Mouse (Mus musculus): ENCODE data around the gene Lta.

The Lta gene

DNA sequence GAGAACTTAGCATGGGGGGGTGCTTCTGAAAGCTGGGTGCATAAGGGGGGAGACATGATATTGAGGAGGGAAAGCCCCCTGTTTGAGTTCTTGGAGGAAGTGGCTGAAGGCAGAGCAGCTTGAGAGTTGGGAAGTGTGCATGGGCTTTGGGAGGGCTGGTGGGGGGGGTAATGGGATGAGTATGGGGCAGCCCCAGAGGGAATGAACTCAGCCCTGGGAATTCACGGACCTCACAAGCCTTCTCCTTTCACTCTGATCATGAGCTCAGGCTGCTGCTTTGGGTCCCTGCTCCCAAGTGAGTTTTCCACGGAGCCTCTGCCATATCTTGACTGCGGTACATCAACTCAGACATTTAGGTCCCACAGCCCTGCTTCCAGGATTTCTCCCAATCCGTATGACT lies 2.7 kb downstream of the Lta start:
- DNase-seq: no peak

DNA sequence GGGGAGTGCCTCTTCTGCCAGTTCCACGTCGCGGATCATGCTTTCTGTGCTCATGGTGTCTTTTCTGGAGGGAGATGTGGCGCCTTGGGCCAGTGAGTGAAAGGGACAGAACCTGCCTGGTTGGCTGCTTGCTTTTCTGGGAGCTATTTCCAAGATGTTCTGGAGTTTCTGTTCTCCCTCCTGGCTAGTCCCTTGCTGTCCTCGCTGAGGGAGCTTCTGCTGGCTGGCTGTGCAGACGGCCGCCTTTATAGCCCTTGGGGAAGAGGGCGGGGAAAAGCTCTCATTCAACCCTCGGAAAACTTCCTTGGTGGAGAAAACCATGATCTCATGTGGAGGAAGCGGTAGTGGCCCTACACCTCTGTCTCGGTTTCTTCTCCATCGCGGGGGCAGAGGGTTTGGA lies 3.4 kb downstream of the Lta start, which contains the start of gene Tnf:
Tnf (minus strand) TSS at position 221 of the 400 bp plus-strand sequence.
- DNase-seq: peak; percentile 60 to 61

DNA sequence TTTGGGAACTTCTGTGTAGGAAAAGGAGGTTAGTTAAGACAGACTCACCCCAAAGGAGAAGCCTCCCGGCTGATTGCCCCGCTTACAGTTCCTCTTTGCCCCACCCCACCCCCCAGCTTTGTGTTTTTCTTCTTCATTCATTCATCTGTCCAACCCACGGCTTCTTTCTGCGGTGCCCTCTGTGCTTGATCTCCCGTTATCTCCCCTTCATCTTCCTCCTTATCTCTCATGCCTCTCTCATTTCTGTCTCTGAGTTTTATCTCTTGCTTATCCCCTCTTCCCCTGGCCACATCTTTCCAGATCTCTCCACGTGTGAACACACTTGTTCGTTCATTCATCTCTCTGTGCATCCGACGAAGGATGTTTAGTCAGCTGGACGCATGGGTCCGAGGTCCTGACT lies 4.0 kb downstream of the Lta start:
- DNase-seq: peak; percentile 68 to 71

DNA sequence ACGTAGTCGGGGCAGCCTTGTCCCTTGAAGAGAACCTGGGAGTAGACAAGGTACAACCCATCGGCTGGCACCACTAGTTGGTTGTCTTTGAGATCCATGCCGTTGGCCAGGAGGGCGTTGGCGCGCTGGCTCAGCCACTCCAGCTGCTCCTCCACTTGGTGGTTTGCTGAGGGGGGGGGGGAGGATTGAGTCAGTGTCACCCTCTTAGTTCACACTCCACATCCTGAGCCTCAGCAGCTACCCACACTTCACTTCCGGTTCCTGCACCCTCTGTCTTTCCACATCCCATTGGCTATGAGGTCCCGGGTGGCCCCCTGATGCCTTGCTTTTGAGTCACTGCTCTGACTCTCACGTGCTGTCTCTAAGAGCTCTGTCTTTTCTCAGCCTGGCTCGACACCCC lies 4.8 kb downstream of the Lta start:
- DNase-seq: peak; percentile 77 to 82

GRCm38 (mm10) chr17:35198946-35199345 lies 6.2 kb downstream of the Lta start:
- DNase-seq: no peak

DNA sequence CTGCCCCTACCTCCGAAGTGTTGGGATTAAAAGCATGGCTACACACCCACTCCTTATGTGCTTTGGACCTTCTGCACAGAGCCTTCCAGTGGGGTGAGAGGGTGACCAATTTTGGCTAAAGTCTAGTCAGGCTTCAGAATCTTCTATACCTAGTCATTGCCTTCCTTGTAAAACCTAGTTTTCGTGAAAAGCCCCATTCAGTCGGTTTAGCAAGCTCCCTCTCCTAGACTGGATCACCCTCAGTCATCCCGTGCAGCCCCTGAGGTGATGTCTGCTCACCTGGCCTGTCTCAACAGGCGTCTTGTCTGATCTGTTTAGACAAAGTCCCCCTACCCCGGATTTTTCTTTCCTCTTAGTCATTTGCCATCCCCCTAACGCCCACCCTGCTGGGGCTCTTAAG lies 7.1 kb downstream of the Lta start:
- no peak for DNase-seq

DNA sequence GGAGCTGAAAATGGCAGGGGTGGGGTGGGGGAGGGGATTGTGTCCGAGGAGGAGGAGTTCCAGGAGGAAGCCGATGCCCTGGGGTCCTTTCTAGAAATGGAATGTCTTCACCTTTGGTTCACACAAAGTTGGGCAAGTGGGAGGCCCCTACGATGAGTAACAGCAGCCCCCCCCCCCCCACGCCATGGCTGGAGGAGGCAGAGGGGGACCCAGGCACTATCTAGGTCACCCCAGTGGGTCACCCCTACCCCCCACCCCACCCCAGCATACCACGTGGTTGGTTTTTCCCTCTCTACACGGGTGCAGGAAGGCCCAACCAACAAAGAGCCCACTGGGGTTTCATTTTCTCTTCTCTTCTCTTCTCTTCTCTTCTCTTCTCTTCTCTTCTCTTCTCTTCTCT lies 8.0 kb downstream of the Lta start:
- no peak for DNase-seq

GRCm38 (mm10) chr17:35196321-35196641 lies 8.9 kb downstream of the Lta start:
- DNase-seq: peak; percentile 38 to 48

DNA sequence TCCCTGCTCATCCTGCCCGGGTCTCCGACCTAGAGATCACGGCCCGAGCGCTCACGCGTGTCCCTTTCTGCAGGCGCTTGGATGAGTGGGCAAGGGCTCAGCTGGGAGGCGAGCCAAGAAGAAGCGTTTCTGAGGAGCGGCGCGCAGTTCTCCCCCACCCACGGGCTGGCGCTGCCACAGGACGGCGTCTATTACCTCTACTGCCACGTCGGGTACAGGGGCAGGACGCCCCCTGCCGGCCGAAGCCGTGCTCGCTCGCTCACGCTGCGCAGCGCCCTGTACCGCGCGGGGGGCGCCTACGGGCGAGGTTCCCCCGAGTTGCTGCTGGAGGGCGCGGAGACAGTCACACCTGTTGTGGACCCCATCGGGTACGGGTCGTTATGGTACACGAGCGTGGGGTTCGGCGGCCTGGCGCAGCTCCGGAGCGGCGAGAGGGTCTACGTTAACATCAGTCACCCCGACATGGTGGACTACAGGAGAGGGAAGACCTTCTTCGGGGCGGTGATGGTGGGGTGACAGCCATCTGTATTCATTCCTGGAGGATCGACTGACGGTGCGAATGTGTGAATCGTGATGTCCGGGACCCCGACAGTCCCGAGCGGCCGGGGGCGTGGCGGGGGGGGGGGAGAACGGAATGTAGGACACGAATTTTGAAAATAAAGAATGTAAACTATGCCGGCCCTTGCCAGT lies 9.4 kb downstream of the Lta start:
- DNase-seq: peak; percentile 95 to 96

DNA sequence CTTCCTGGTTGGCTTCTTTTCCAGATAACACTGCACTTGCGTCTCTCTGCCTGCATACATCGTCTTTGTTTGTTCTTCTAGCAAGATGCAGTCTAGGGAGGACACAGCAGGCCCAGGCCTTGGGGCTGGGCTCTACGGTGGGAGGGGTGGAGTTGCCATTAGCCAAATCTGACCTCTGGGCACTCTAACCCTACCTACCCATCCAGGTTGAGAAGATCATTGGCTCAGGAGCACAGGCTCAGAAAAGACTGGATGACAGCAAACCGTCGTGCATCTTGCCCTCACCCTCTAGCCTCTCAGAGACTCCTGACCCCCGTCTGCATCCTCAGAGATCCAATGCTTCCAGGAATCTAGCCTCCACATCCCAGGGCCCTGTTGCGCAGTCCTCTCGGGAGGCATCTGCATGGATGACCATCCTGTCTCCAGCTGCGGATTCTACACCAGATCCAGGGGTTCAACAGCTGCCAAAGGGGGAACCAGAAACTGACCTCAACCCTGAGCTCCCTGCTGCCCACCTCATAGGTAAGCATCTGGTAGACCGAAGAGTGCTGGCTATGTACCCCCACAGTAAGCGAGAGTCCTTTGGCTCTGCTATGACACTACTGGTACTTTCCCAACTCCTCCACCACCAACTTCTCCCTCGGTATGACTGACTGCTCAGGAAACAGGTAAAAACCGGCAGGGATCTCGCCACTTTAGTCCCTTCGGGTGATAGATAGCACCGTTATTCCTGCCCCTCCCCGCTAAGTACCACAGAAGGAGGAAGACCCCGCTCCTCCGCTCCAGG lies 10.1 kb downstream of the Lta start:
- DNase-seq: peak; percentile 54 to 62

GRCm38 (mm10) chr17:35193881-35194843 lies 11.0 kb downstream of the Lta start, which contains the start of gene Ltb:
Gene Ltb (plus strand): TSS chr17:35194439.
- peak; percentile 81 to 84 for DNase-seq

GRCm38 (mm10) chr17:35192924-35193323 lies 12.2 kb downstream of the Lta start:
- peak; percentile 47 to 51 for DNase-seq

DNA sequence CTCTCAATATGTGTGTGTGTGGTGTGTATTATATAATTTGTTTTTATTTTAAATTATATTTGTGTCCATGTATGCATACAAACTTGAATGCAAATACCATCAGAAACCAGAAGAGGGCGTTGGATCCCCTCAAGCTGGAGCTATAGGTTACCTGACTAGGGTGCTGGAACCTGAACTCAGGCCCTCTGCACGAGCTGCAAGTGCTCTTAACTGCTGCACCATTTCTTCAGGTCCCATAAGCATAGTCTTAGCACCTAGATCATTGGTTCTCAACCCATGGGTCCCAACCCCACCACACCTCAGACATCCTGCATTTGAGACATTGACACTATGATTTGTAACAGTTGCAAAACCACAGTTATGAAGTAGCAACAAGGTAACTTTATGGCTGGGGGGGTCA lies 13.4 kb downstream of the Lta start:
- DNase-seq: no peak

DNA sequence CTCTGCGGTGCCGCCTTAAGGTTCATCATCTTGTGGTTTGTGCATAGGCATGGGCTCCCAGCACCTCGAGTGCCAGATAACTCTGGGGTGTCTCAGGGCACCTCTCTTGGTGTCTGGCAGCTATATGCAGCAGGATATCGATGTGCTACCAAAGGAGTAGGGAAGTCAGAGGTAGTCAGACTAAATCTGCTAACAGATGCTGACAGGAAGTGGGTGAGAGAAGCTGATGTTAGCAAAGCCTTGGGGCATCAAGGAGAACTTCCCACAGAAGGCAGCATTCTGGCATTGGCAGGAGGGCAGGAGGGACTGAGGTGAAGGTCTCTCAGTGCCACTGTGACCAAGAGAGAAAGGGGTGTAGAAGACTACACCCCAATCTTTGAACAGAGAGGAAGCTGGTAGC lies 15.1 kb downstream of the Lta start:
- DNase-seq: peak; percentile 58

- DNase-seq: peak; percentile 45 to 53
Measured at GRCm38 (mm10) chr17:35189186-35189585, 16.0 kb downstream of the Lta start.

DNA sequence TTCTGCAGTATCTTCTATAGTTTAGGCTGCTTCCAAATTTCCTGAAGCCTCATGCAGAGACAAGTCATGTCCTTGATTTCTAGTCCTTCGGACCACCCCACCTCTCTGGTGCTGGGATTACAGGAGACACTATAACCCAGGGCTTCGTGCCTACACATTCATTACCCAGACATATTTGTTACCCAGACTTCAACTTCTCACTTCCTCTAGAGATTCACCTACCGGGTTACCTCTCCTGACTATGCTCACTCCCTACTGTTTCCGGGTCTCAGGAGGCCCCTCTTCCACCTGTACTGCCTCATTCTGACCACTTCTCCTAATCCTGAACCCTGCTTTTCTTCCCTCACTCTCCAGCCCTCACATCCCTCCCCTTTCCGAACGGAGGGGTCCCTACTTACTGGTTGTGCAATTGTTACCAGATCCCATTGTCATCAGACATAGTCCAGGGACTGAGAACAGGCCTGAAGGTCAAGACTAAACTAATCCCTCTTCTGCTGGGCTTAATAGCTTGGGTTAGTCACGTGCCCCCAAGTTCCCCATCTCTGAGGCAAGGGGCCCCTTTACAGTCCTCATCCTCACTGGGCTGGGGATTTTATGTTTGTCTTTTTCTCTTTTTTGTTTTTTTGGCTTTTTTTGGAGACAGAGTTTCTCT lies 17.1 kb downstream of the Lta start, which contains the start of gene Lst1:
Lst1 (minus strand) TSS at position 481 of the 652 bp plus-strand sequence.
- peak in 1 of 2 experiments; percentile 34 for DNase-seq

GRCm38 (mm10) chr17:35187345-35187744 lies 17.8 kb downstream of the Lta start:
- DNase-seq: no peak

GRCm38 (mm10) chr17:35186681-35187080 lies 18.5 kb downstream of the Lta start:
- DNase-seq: peak; percentile 72 to 80

- DNase-seq: peak; percentile 91 to 94
Measured at GRCm38 (mm10) chr17:35185639-35186611, 19.2 kb downstream of the Lta start.

GRCm38 (mm10) chr17:35180093-35180492 lies 25.1 kb downstream of the Lta start:
- DNase-seq: no peak

DNA sequence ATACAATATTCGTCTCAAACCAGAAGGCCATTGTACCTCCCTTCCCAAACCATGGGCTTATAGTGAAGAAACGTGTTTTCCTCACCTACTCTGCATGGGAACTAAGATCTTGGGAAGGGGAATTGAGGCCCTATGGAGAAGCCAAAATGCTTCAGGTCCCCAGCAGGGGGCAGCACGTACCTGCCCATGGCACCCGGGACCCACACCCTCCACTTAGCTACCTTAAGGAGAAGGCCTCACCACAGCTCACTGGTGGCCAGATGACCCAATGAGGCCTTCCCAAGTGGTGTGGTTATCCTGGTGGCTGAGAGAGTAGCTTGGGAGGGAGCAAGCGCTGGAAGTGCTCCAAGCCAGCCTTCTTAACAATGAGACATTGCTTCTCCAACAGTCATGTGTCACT lies 26.6 kb downstream of the Lta start:
- DNase-seq: peak; percentile 88 to 89

Measured in B cell, adult 2 months (primary cell).